Mouse (Mus musculus) intestine, embryonic 14.5 days (tissue): Measurements from ENCODE around the gene Hacd2. TPM values are rescaled to one million over a fixed set of nuclear protein-coding genes. Genes with fewer than 3 reads are reported as not detected.

Experiments used
- ATAC-seq: fragments of 200-750 bp; cut with Nextera tagmentation; replicated peaks from 2 replicates; pipeline ENCODE4 v1.8.0; 2017; ENCODE audit warnings: low read depth, moderate number of reproducible peaks, moderate TSS enrichment, moderate library complexity; ENCODE audit not compliant: low FRiP score, low TSS enrichment
- DNase-seq: peaks from one replicate; pipeline ENCODE4 v3.0.0-alpha.2; 2018; ENCODE audit warnings: low spot score
- H3K27ac ChIP-seq: fragments of 300-500 bp; sonication (generic); 2 replicates; pipeline ENCODE4 v1.5.1; 2014; ENCODE audit warnings: low read depth, mild to moderate bottlenecking, control low read depth
- H3K27me3 ChIP-seq: fragments of 300-500 bp; sonication (generic); replicated peaks from 2 replicates; pipeline ENCODE4 v1.6.1; 2014; ENCODE audit warnings: low read length, control low read depth; ENCODE audit not compliant: control insufficient read depth, insufficient read depth
- H3K36me3 ChIP-seq: fragments of 300-500 bp; sonication (generic); 2 replicates; pipeline ENCODE4 v1.6.1; 2014; ENCODE audit warnings: low read length, control low read depth; ENCODE audit not compliant: control insufficient read depth, insufficient read depth
- H3K4me1 ChIP-seq: fragments of 300-500 bp; sonication (generic); replicated peaks from 2 replicates; pipeline ENCODE4 v1.6.1; 2014; ENCODE audit warnings: low read length, control low read depth, mixed read lengths; ENCODE audit not compliant: control insufficient read depth, insufficient read depth
- H3K4me2 ChIP-seq: fragments of 300-500 bp; sonication (generic); 2 replicates; pipeline ENCODE4 v1.6.1; 2014; ENCODE audit warnings: low read length
- H3K4me3 ChIP-seq: fragments of 300-500 bp; sonication (generic); 2 replicates; pipeline ENCODE4 v1.5.1; 2014; ENCODE audit warnings: low read depth, low read length, control low read depth, mixed read lengths
- H3K9ac ChIP-seq: fragments of 300-500 bp; sonication (generic); 2 replicates; pipeline ENCODE4 v1.6.1; 2014; ENCODE audit warnings: mild to moderate bottlenecking, low read length
- H3K9me3 ChIP-seq: fragments of 300-500 bp; sonication (generic); 2 replicates; pipeline ENCODE4 v1.6.1; 2016; ENCODE audit warnings: low read length, control low read depth; ENCODE audit not compliant: control insufficient read depth
- WGBS: fragments of 180-500 bp; shearing (Covaris S2); extraction: QIAGEN DNeasy Blood & Tissue Kit; methylation state at CpG from one replicate; pipeline ENCODE4 v1.1.7; 2014; 5-methylcytosine and 5-hydroxymethylcytosine counted together
- polyA plus RNA-seq: library from polyadenylated mRNA; unstranded; fragments of >200 nt; fragmentation: Nextera tagmentation; extraction: Ambion mirVana; gene quantifications from 2 replicates; pipeline ENCODE4 v1.2.1, GENCODE M21; 2014

Hacd2 gene
- polyA plus RNA-seq, 1 experiment from 2014 or later, result 53.7 TPM

- H3K9me3 ChIP-seq, result no peaks in the 10 kb centered on the region
- H3K4me3 ChIP-seq, result no peak overlapping the region
- ATAC-seq (no peak), DNase-seq (no peak)
- H3K36me3 ChIP-seq, result peaks cover 7% of the 10 kb centered on the region; the same call in 1 of the 2 replicates
- H3K27ac ChIP-seq, result no peak overlapping the region
- no peak overlapping the region for H3K9ac ChIP-seq
- H3K4me2 ChIP-seq, result no peak overlapping the region
- WGBS, result 84% methylated on average over 6 of the region's 6 CpGs
- H3K27me3 ChIP-seq, result no peaks in the 10 kb centered on the region
- H3K4me1 ChIP-seq, result peaks cover 14% of the 10 kb centered on the region; the same call in 1 of the 2 replicates
These were observed 85.8 kb downstream of the Hacd2 start for GRCm38 (mm10) chr16:35107985-35108384.

- H3K9me3 ChIP-seq, result no peaks in the 10 kb centered on the region
- no peak for DNase-seq
- no peak overlapping the region for H3K4me2 ChIP-seq
These were observed 86.9 kb downstream of the Hacd2 start for GRCm38 (mm10) chr16:35109156-35109555.

GRCm38 (mm10) chr16:35109656-35110291, 87.5 kb downstream of the Hacd2 start:
- peak overlapping the region; percentile 57 for H3K27ac ChIP-seq

More at GRCm38 (mm10) chr16:35109156-35109555, 86.9 kb downstream of the Hacd2 start:
- H3K9ac ChIP-seq, result no peak overlapping the region
- peaks cover 7% of the 10 kb centered on the region; the same call in 1 of the 2 replicates for H3K36me3 ChIP-seq
- no peak for ATAC-seq
- H3K27me3 ChIP-seq, result no peaks in the 10 kb centered on the region
- H3K4me3 ChIP-seq, result no peak overlapping the region
- H3K27ac ChIP-seq, result peak overlapping the region; percentile 57; the same call in 1 of the 2 replicates
- 46% methylated on average over 8 of the region's 8 CpGs for WGBS
- peaks cover 14% of the 10 kb centered on the region; the same call in 1 of the 2 replicates for H3K4me1 ChIP-seq

GRCm38 (mm10) chr16:35110410-35111142, 88.3 kb downstream of the Hacd2 start:
- peak; percentile 97 for DNase-seq
- peaks cover 7% of the 10 kb centered on the region; the same call in 1 of the 2 replicates for H3K36me3 ChIP-seq
- ATAC-seq, result peak; percentile 90
- H3K9me3 ChIP-seq, result no peaks in the 10 kb centered on the region
- no peaks in the 10 kb centered on the region for H3K27me3 ChIP-seq
- no peak overlapping the region for H3K9ac ChIP-seq
- peak overlapping the region; percentile 12; the same call in 1 of the 2 replicates for H3K4me2 ChIP-seq
- no peak overlapping the region for H3K4me3 ChIP-seq
- peak overlapping the region; percentile 57 for H3K27ac ChIP-seq
- H3K4me1 ChIP-seq, result peaks cover 14% of the 10 kb centered on the region; the same call in 1 of the 2 replicates
- 39% methylated on average over 10 of the region's 10 CpGs for WGBS

More at GRCm38 (mm10) chr16:35109656-35110291, 87.5 kb downstream of the Hacd2 start:
- H3K27me3 ChIP-seq, result no peaks in the 10 kb centered on the region
- peaks cover 14% of the 10 kb centered on the region; the same call in 1 of the 2 replicates for H3K4me1 ChIP-seq
- peaks cover 7% of the 10 kb centered on the region; the same call in 1 of the 2 replicates for H3K36me3 ChIP-seq
- no peak for DNase-seq
- no peak for ATAC-seq
- no peak overlapping the region for H3K4me2 ChIP-seq
- WGBS, result 48% methylated on average over 7 of the region's 7 CpGs
- H3K9me3 ChIP-seq, result no peaks in the 10 kb centered on the region
- no peak overlapping the region for H3K4me3 ChIP-seq
- H3K9ac ChIP-seq, result no peak overlapping the region

- Histone ChIP-seq H3K36me3 (0 out of 2 replicates have a peak, but pooled peaks cover 3% of the 10 kb centered on the region), H3K27me3 (no peaks in the 10 kb centered on the region), H3K4me3 (no peak overlapping the region), H3K9me3 (no peaks in the 10 kb centered on the region), H3K9ac (no peak overlapping the region), H3K4me2 (no peak overlapping the region), H3K27ac (peak overlapping the region; percentile 57), H3K4me1 (peaks cover 14% of the 10 kb centered on the region; the same call in 1 of the 2 replicates)
- no peak for ATAC-seq
- WGBS, result 59% methylated on average over 8 of the region's 8 CpGs
- DNase-seq, result no peak
These were observed 89.0 kb downstream of the Hacd2 start for GRCm38 (mm10) chr16:35111143-35111620.

GRCm38 (mm10) chr16:35113496-35113895, 91.3 kb downstream of the Hacd2 start:
- 83% methylated on average over 5 of the region's 5 CpGs for WGBS
- Histone ChIP-seq H3K4me1 (peaks cover 14% of the 10 kb centered on the region; the same call in 1 of the 2 replicates), H3K9ac (no peak overlapping the region), H3K36me3 (no peaks in the 10 kb centered on the region), H3K4me3 (no peak overlapping the region), H3K4me2 (no peak overlapping the region), H3K9me3 (no peaks in the 10 kb centered on the region), H3K27me3 (no peaks in the 10 kb centered on the region), H3K27ac (no peak overlapping the region)
- ATAC-seq (no peak), DNase-seq (no peak)

GRCm38 (mm10) chr16:35116328-35116956, 94.2 kb downstream of the Hacd2 start:
- DNase-seq (no peak), ATAC-seq (no peak)
- H3K36me3 ChIP-seq, result no peaks in the 10 kb centered on the region
- no peak overlapping the region for H3K4me2 ChIP-seq
- no peak overlapping the region for H3K9ac ChIP-seq
- no peak overlapping the region for H3K27ac ChIP-seq
- H3K4me3 ChIP-seq, result no peak overlapping the region
- 0 out of 2 replicates have a peak, but pooled peaks cover 3% of the 10 kb centered on the region for H3K9me3 ChIP-seq
- H3K4me1 ChIP-seq, result no peaks in the 10 kb centered on the region
- WGBS, result 86% methylated on average over 7 of the region's 7 CpGs
- H3K27me3 ChIP-seq, result no peaks in the 10 kb centered on the region

- 0 out of 2 replicates have a peak, but pooled peaks cover 3% of the 10 kb centered on the region for H3K9me3 ChIP-seq
- 59% methylated on average over 7 of the region's 7 CpGs for WGBS
- no peaks in the 10 kb centered on the region for H3K4me1 ChIP-seq
- no peak overlapping the region for H3K4me2 ChIP-seq
- H3K36me3 ChIP-seq, result no peaks in the 10 kb centered on the region
- no peak for ATAC-seq
- H3K27me3 ChIP-seq, result no peaks in the 10 kb centered on the region
- no peak for DNase-seq
- H3K27ac ChIP-seq, result no peak overlapping the region
- no peak overlapping the region for H3K4me3 ChIP-seq
- H3K9ac ChIP-seq, result no peak overlapping the region
These were observed 95.2 kb downstream of the Hacd2 start for GRCm38 (mm10) chr16:35117436-35117835.
